Mouse (Mus musculus) midbrain, postnatal 0 days (tissue): ENCODE results near the gene Slc30a3. TPM values are rescaled to one million over a fixed set of nuclear protein-coding genes. Genes with fewer than 3 reads are reported as not detected.

Experiments used
- ATAC-seq: fragments of 200-750 bp; cut with Nextera tagmentation; 2 replicates; pipeline ENCODE4 v1.8.0; 2017; ENCODE audit warnings: moderate number of reproducible peaks, mild to moderate bottlenecking, moderate TSS enrichment, moderate library complexity; ENCODE audit not compliant: low FRiP score
- DNase-seq: peaks from one replicate; pipeline ENCODE4 v3.0.0-alpha.2; 2015; ENCODE audit warnings: low spot score
- H3K27ac ChIP-seq: fragments of 300-500 bp; sonication (generic); 2 replicates; pipeline ENCODE4 v1.5.1; 2014; ENCODE audit warnings: low read depth, mild to moderate bottlenecking, low read length, mixed read lengths
- H3K27me3 ChIP-seq: fragments of 300-500 bp; sonication (generic); 2 replicates; pipeline ENCODE4 v1.6.1; 2014; ENCODE audit warnings: low read length, control low read depth, mixed read lengths; ENCODE audit not compliant: insufficient read depth
- H3K36me3 ChIP-seq: fragments of 300-500 bp; sonication (generic); 2 replicates; pipeline ENCODE4 v1.6.1; 2014; ENCODE audit warnings: low read length, control low read depth, mixed read lengths; ENCODE audit not compliant: insufficient read depth
- H3K4me1 ChIP-seq: fragments of 300-500 bp; sonication (generic); 2 replicates; pipeline ENCODE4 v1.6.1; 2014; ENCODE audit warnings: mild to moderate bottlenecking, control low read depth, antibody characterized with exemption, low read length, mixed read lengths; ENCODE audit not compliant: insufficient read depth
- H3K4me2 ChIP-seq: fragments of 300-500 bp; sonication (generic); 2 replicates; pipeline ENCODE4 v1.6.1; 2014; ENCODE audit warnings: low read depth, mild to moderate bottlenecking, low read length, mixed read lengths; ENCODE audit not compliant: poor library complexity, severe bottlenecking
- H3K4me3 ChIP-seq: fragments of 300-500 bp; sonication (generic); 2 replicates; pipeline ENCODE4 v1.5.1; 2014; ENCODE audit warnings: low read depth, mild to moderate bottlenecking, low read length, moderate library complexity
- H3K9ac ChIP-seq: fragments of 300-500 bp; sonication (generic); replicated peaks from 2 replicates; pipeline ENCODE4 v1.6.1; 2014; ENCODE audit warnings: mild to moderate bottlenecking, low read length, moderate library complexity, mixed read lengths; ENCODE audit not compliant: poor library complexity, severe bottlenecking
- H3K9me3 ChIP-seq: fragments of 300-500 bp; sonication (generic); 2 replicates; pipeline ENCODE4 v1.6.1; 2016; ENCODE audit warnings: low read length, control low read depth
- CTCF ChIP-seq: IDR thresholded peaks from 2 replicates; pipeline ENCODE4 v1.5.1; 2016; ENCODE audit warnings: antibody characterized with exemption, mild to moderate bottlenecking
- WGBS: fragments of 180-500 bp; shearing (Covaris S2); extraction: QIAGEN DNeasy Blood & Tissue Kit; methylation state at CpG from one replicate; pipeline ENCODE4 v1.1.7; 2014; 5-methylcytosine and 5-hydroxymethylcytosine counted together
- polyA plus RNA-seq: library from polyadenylated mRNA; unstranded; fragments of >200 nt; fragmentation: Nextera tagmentation; extraction: Ambion mirVana; gene quantifications from 2 replicates; pipeline ENCODE4 v1.2.1, GENCODE M21; 2015
- total RNA-seq: library from RNA; depleted of rRNA; stranded (reverse); fragments of >200 nt; gene quantifications from 2 replicates; pipeline ENCODE4 v1.2.3, GENCODE M21; 2014

Slc30a3 gene
- total and polyA plus RNA-seq, 2 experiments from 2014 or later = 14.0 to 24.1 TPM

DNA sequence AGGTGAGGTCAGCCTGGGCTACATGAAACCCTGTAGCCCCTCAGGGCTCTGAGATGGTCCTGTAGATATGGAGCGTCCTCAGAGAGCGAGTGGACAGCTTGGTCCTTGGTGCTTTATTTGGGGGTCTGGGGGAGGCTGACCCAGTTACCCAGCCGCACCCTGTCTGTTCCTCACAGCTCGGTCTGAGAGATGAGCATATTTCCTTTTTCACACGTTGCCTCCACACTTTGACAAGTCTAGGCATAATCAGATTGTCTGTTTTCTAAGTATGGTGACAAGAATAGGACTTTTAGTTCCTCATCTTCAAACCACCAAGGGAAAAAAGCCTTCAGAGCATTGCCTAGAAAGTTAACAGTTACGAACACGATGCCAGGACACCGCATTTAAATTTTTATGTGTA is 13.1 kb upstream of the Slc30a3 start:
- H3K4me1 ChIP-seq = no peaks in the 10 kb centered on the region
- DNase-seq (no peak), ATAC-seq (no peak)
- H3K9ac ChIP-seq = no peak overlapping the region
- no peak overlapping the region for H3K4me2 ChIP-seq
- H3K36me3 ChIP-seq = no peaks in the 10 kb centered on the region
- no peaks in the 10 kb centered on the region for H3K27me3 ChIP-seq
- H3K9me3 ChIP-seq = no peaks in the 10 kb centered on the region
- no peak overlapping the region for H3K27ac ChIP-seq
- TF ChIP-seq CTCF = no peak
- H3K4me3 ChIP-seq = no peak overlapping the region
- 83% methylated on average over 8 of the region's 8 CpGs for WGBS

DNA sequence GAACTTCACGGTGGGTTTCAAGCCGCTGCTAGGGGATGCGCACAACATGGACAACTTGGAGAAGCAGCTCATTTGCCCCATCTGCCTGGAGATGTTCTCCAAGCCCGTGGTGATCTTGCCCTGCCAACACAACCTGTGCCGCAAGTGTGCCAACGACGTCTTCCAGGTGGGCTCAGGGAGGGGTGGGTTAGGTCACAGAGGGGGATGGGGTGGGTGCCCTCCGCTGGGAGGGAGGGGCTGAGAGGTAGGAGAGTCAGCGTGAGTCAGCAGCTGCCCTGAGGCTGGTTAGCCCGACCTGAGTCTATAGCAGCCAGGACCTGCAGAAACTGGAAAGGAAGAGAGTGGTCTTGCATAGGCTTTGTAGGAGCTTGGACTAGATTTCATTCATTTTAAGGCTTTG is 8.9 kb upstream of the Slc30a3 start:
- WGBS = 35% methylated on average over 10 of the region's 10 CpGs
- Histone ChIP-seq H3K4me3 (no peak overlapping the region), H3K27me3 (no peaks in the 10 kb centered on the region), H3K27ac (no peak overlapping the region), H3K9ac (no peak overlapping the region), H3K4me2 (no peak overlapping the region), H3K9me3 (no peaks in the 10 kb centered on the region), H3K4me1 (no peaks in the 10 kb centered on the region), H3K36me3 (no peaks in the 10 kb centered on the region)
- ATAC-seq = no peak
- TF ChIP-seq CTCF = no peak
- no peak for DNase-seq

DNA sequence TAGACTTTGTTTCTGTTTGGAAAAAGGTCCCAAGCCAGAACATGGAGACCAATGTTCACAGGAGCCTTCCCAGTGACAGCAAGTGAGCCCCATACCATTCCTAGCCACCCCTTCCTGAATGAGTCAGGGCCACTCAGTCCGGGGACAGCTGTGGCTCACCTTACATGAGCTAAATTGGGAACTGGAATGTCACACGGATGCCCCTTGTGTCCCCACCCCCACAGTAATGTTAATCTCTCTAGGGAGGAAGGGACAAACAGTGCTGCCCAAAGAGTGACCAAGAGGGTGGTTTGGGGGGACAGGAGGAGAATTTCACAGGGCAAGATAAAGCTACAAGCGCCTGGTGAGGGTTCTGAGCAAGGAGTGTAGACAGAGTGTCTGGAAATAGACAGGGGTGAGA is 8.3 kb upstream of the Slc30a3 start, which contains the start of gene Trim54:
Trim54 (plus strand) TSS at position 359 of the 400 bp plus-strand sequence.
- no peaks in the 10 kb centered on the region for H3K9me3 ChIP-seq
- ATAC-seq (no peak), DNase-seq (no peak)
- H3K4me1 ChIP-seq = no peaks in the 10 kb centered on the region
- H3K27ac ChIP-seq = no peak within 1 kb of the TSS
- no peaks in the 10 kb centered on the region for H3K36me3 ChIP-seq
- no peak within 1 kb of the TSS for H3K4me2 ChIP-seq
- 57% methylated on average over 3 of the region's 3 CpGs for WGBS
- TF ChIP-seq CTCF = no peak
- H3K9ac ChIP-seq = no peak within 1 kb of the TSS
- H3K27me3 ChIP-seq = no peaks in the 10 kb centered on the region
- H3K4me3 ChIP-seq = no peak within 1 kb of the TSS

GRCm38 (mm10) chr5:31110781-31111180 is 2.7 kb upstream of the Slc30a3 start:
- Histone ChIP-seq H3K27ac (no peak overlapping the region), H3K4me3 (no peak overlapping the region), H3K4me2 (no peak overlapping the region), H3K27me3 (no peaks in the 10 kb centered on the region), H3K4me1 (no peaks in the 10 kb centered on the region), H3K9me3 (no peaks in the 10 kb centered on the region), H3K9ac (no peak overlapping the region), H3K36me3 (no peaks in the 10 kb centered on the region)
- DNase-seq = no peak
- 32% methylated on average over 7 of the region's 7 CpGs for WGBS
- TF ChIP-seq CTCF = peak; percentile 71
- no peak for ATAC-seq

GRCm38 (mm10) chr5:31105814-31106335 is 2.2 kb downstream of the Slc30a3 start, which contains the start of gene Dnajc5g:
Gene Dnajc5g (plus strand): TSS chr5:31106285.
- Histone ChIP-seq H3K4me1 (no peaks in the 10 kb centered on the region), H3K4me3 (no peak within 1 kb of the TSS), H3K36me3 (no peaks in the 10 kb centered on the region), H3K9me3 (no peaks in the 10 kb centered on the region), H3K27ac (no peak within 1 kb of the TSS), H3K9ac (no peak within 1 kb of the TSS), H3K27me3 (no peaks in the 10 kb centered on the region), H3K4me2 (no peak within 1 kb of the TSS)
- TF ChIP-seq CTCF = no peak
- ATAC-seq = no peak
- 87% methylated on average over 9 of the region's 9 CpGs for WGBS
- no peak for DNase-seq

GRCm38 (mm10) chr5:31095711-31096480 is 12.1 kb downstream of the Slc30a3 start:
- no peaks in the 10 kb centered on the region for H3K9me3 ChIP-seq
- peaks cover 4% of the 10 kb centered on the region; the same call in 1 of the 2 replicates for H3K4me1 ChIP-seq
- no peaks in the 10 kb centered on the region for H3K36me3 ChIP-seq
- no peak for DNase-seq
- H3K4me2 ChIP-seq = peak overlapping the region; percentile 25
- TF ChIP-seq CTCF = no peak; the same call in 1 of the 2 replicates
- peaks cover 57% of the 10 kb centered on the region for H3K27me3 ChIP-seq
- 20% methylated on average over 11 of the region's 11 CpGs for WGBS
- no peak overlapping the region for H3K9ac ChIP-seq
- ATAC-seq = no peak
- H3K27ac ChIP-seq = no peak overlapping the region
- H3K4me3 ChIP-seq = peak overlapping the region; percentile 12; the same call in 1 of the 2 replicates
